Mouse (Mus musculus): ENCODE results near the gene Abhd16a. TPM values are rescaled to one million over a fixed set of nuclear protein-coding genes. Genes with fewer than 3 reads are reported as not detected.

Abhd16a gene
- polyA plus RNA-seq, 1 experiment from 2014 or later, result 92.1 TPM

GRCm38 (mm10) chr17:35128996-35129395, 39.9 kb downstream of the Abhd16a start:
- Histone ChIP-seq H3K27me3 (replicated peaks) (no peaks in the 10 kb centered on the region), H3K4me2 (replicated peaks) (no peak overlapping the region), H3K4me3 (replicated peaks) (no peak overlapping the region), H3K4me1 (replicated peaks) (peaks cover 24% of the 10 kb centered on the region), H3K9ac (no peak overlapping the region), H3K27ac (no peak overlapping the region), H3K36me3 (0 out of 2 replicates have a peak, but pooled peaks cover 3% of the 10 kb centered on the region), H3K9me3 (no peaks in the 10 kb centered on the region)
- ATAC-seq, result no peak
- WGBS, result 72% methylated on average over 11 of the region's 11 CpGs

GRCm38 (mm10) chr17:35131038-35131437, 42.0 kb downstream of the Abhd16a start:
- no peaks in the 10 kb centered on the region for H3K9me3 ChIP-seq
- 0 out of 2 replicates have a peak, but pooled peaks cover 3% of the 10 kb centered on the region for H3K36me3 ChIP-seq
- peaks cover 14% of the 10 kb centered on the region for H3K4me1 ChIP-seq (replicated peaks)
- ATAC-seq, result no peak
- no peak overlapping the region for H3K4me3 ChIP-seq (replicated peaks)
- H3K9ac ChIP-seq, result no peak overlapping the region
- 85% methylated on average over 8 of the region's 8 CpGs for WGBS
- no peak overlapping the region for H3K4me2 ChIP-seq (replicated peaks)
- H3K27me3 ChIP-seq (replicated peaks), result no peaks in the 10 kb centered on the region
- no peak overlapping the region for H3K27ac ChIP-seq

GRCm38 (mm10) chr17:35131500-35132173, 42.6 kb downstream of the Abhd16a start, which contains the start of gene Apom:
TSS of gene Apom (minus strand) at chr17:35132050.
- H3K4me3 ChIP-seq (replicated peaks), result no peak within 1 kb of the TSS
- no peaks in the 10 kb centered on the region for H3K9me3 ChIP-seq
- H3K27ac ChIP-seq, result no peak within 1 kb of the TSS
- 0 out of 2 replicates have a peak, but pooled peaks cover 3% of the 10 kb centered on the region for H3K36me3 ChIP-seq
- WGBS, result 69% methylated on average over 15 of the region's 15 CpGs
- no peak within 1 kb of the TSS for H3K9ac ChIP-seq
- no peaks in the 10 kb centered on the region for H3K27me3 ChIP-seq (replicated peaks)
- peaks cover 18% of the 10 kb centered on the region for H3K4me1 ChIP-seq (replicated peaks)
- H3K4me2 ChIP-seq (replicated peaks), result no peak within 1 kb of the TSS
- no peak for ATAC-seq

- no peak overlapping the region for H3K4me3 ChIP-seq (replicated peaks)
- H3K9ac ChIP-seq, result no peak overlapping the region
- H3K4me1 ChIP-seq (replicated peaks), result peaks cover 14% of the 10 kb centered on the region
- H3K36me3 ChIP-seq, result 0 out of 2 replicates have a peak, but pooled peaks cover 3% of the 10 kb centered on the region
- H3K27me3 ChIP-seq (replicated peaks), result no peaks in the 10 kb centered on the region
- H3K27ac ChIP-seq, result no peak overlapping the region
- H3K4me2 ChIP-seq (replicated peaks), result no peak overlapping the region
- ATAC-seq, result no peak
- 64% methylated on average over 3 of the region's 3 CpGs for WGBS
- H3K9me3 ChIP-seq, result no peaks in the 10 kb centered on the region
These were observed 43.1 kb downstream of the Abhd16a start for GRCm38 (mm10) chr17:35132174-35132560.

GRCm38 (mm10) chr17:35133517-35133916, 44.5 kb downstream of the Abhd16a start:
- peaks cover 10% of the 10 kb centered on the region for H3K4me1 ChIP-seq (replicated peaks)
- no peak overlapping the region for H3K9ac ChIP-seq
- H3K36me3 ChIP-seq, result peaks cover 4% of the 10 kb centered on the region
- H3K27ac ChIP-seq, result no peak overlapping the region
- 95% methylated on average over 7 of the region's 7 CpGs for WGBS
- H3K9me3 ChIP-seq, result no peaks in the 10 kb centered on the region
- no peaks in the 10 kb centered on the region for H3K27me3 ChIP-seq (replicated peaks)
- H3K4me3 ChIP-seq (replicated peaks), result no peak overlapping the region
- no peak for ATAC-seq
- H3K4me2 ChIP-seq (replicated peaks), result no peak overlapping the region

- Histone ChIP-seq H3K27me3 (replicated peaks) (no peaks in the 10 kb centered on the region), H3K4me3 (replicated peaks) (peak within 1 kb of the TSS; percentile 68)
These were observed 45.9 kb downstream of the Abhd16a start, which contains the start of gene Bag6 for GRCm38 (mm10) chr17:35134801-35135590. TSS of gene Bag6 (plus strand) at chr17:35135178.

GRCm38 (mm10) chr17:35135591-35136320, 46.7 kb downstream of the Abhd16a start:
- Histone ChIP-seq H3K4me3 (replicated peaks) (peak overlapping the region; percentile 68), H3K9ac (peak overlapping the region; percentile 76), H3K36me3 (peaks cover 26% of the 10 kb centered on the region), H3K4me2 (replicated peaks) (peak overlapping the region; percentile 69), H3K4me1 (replicated peaks) (peaks cover 10% of the 10 kb centered on the region), H3K9me3 (no peaks in the 10 kb centered on the region), H3K27ac (peak overlapping the region; percentile 95), H3K27me3 (replicated peaks) (no peaks in the 10 kb centered on the region)
- under 1% methylated on average over 43 of the region's 43 CpGs for WGBS
- ATAC-seq, result peak; percentile 67

More at GRCm38 (mm10) chr17:35134801-35135590, 45.9 kb downstream of the Abhd16a start, which contains the start of gene Bag6:
- Histone ChIP-seq H3K9me3 (no peaks in the 10 kb centered on the region), H3K4me2 (replicated peaks) (peak within 1 kb of the TSS; percentile 69), H3K27ac (peak within 1 kb of the TSS; percentile 95), H3K4me1 (replicated peaks) (peaks cover 10% of the 10 kb centered on the region), H3K9ac (peak within 1 kb of the TSS; percentile 76), H3K36me3 (peaks cover 18% of the 10 kb centered on the region)
- peak; percentile 95 for ATAC-seq
- WGBS, result under 1% methylated on average over 66 of the region's 66 CpGs

- H3K4me3 ChIP-seq (replicated peaks), result no peak overlapping the region
- H3K9ac ChIP-seq, result no peak overlapping the region
- WGBS, result 91% methylated on average over 3 of the region's 3 CpGs
- peaks cover 10% of the 10 kb centered on the region for H3K4me1 ChIP-seq (replicated peaks)
- no peak overlapping the region for H3K4me2 ChIP-seq (replicated peaks)
- peaks cover 61% of the 10 kb centered on the region for H3K36me3 ChIP-seq
- no peaks in the 10 kb centered on the region for H3K27me3 ChIP-seq (replicated peaks)
- no peak for ATAC-seq
- H3K27ac ChIP-seq, result no peak overlapping the region
- no peaks in the 10 kb centered on the region for H3K9me3 ChIP-seq
These were observed 50.2 kb downstream of the Abhd16a start for GRCm38 (mm10) chr17:35139269-35139668.

- peaks cover 73% of the 10 kb centered on the region for H3K36me3 ChIP-seq
- H3K9me3 ChIP-seq, result no peaks in the 10 kb centered on the region
- 76% methylated on average over 16 of the region's 16 CpGs for whole genome bisulfite sequencing
- no peaks in the 10 kb centered on the region for H3K27me3 ChIP-seq (replicated peaks)
- H3K27ac ChIP-seq, result no peak overlapping the region
- H3K4me2 ChIP-seq (replicated peaks), result no peak overlapping the region
- peaks cover 10% of the 10 kb centered on the region for H3K4me1 ChIP-seq (replicated peaks)
- ATAC-seq, result no peak
- H3K9ac ChIP-seq, result no peak overlapping the region
- H3K4me3 ChIP-seq (replicated peaks), result no peak overlapping the region
These were observed 51.5 kb downstream of the Abhd16a start for GRCm38 (mm10) chr17:35140490-35140996.

- no peak overlapping the region for H3K4me3 ChIP-seq (replicated peaks)
- H3K27me3 ChIP-seq (replicated peaks), result no peaks in the 10 kb centered on the region
- H3K9me3 ChIP-seq, result no peaks in the 10 kb centered on the region
- H3K4me1 ChIP-seq (replicated peaks), result 0 out of 2 replicates have a peak, but pooled peaks cover 3% of the 10 kb centered on the region
- WGBS, result 86% methylated on average over 6 of the region's 6 CpGs
- peaks cover 78% of the 10 kb centered on the region for H3K36me3 ChIP-seq
- no peak for ATAC-seq
- H3K9ac ChIP-seq, result no peak overlapping the region
- H3K4me2 ChIP-seq (replicated peaks), result no peak overlapping the region
- H3K27ac ChIP-seq, result no peak overlapping the region
These were observed 52.9 kb downstream of the Abhd16a start for GRCm38 (mm10) chr17:35141971-35142370.

- no peak overlapping the region for H3K4me3 ChIP-seq (replicated peaks)
- ATAC-seq, result no peak
- H3K36me3 ChIP-seq, result peaks cover 79% of the 10 kb centered on the region
- no peak overlapping the region for H3K4me2 ChIP-seq (replicated peaks)
- H3K9me3 ChIP-seq, result no peaks in the 10 kb centered on the region
- WGBS, result 86% methylated on average over 5 of the region's 5 CpGs
- H3K27ac ChIP-seq, result no peak overlapping the region
- H3K27me3 ChIP-seq (replicated peaks), result no peaks in the 10 kb centered on the region
- no peaks in the 10 kb centered on the region for H3K4me1 ChIP-seq (replicated peaks)
- no peak overlapping the region for H3K9ac ChIP-seq
These were observed 57.1 kb downstream of the Abhd16a start for GRCm38 (mm10) chr17:35146139-35146538.

GRCm38 (mm10) chr17:35147348-35147747, 58.3 kb downstream of the Abhd16a start:
- 59% methylated on average over 3 of the region's 3 CpGs for WGBS
- Histone ChIP-seq H3K4me2 (replicated peaks) (no peak overlapping the region), H3K27me3 (replicated peaks) (no peaks in the 10 kb centered on the region), H3K27ac (no peak overlapping the region), H3K4me1 (replicated peaks) (no peaks in the 10 kb centered on the region), H3K9me3 (no peaks in the 10 kb centered on the region), H3K4me3 (replicated peaks) (no peak overlapping the region), H3K9ac (no peak overlapping the region), H3K36me3 (peaks cover 77% of the 10 kb centered on the region)
- ATAC-seq, result no peak

All from intestine, embryonic 15.5 days (tissue).